Mouse (Mus musculus) frontal cortex, adult (tissue): ENCODE results near the gene Rgl3.

Source experiments
- ATAC-seq: cut with Nextera tagmentation; 2 replicates; pipeline ENCODE4 v1.9.2; 2017; ENCODE audit warnings: mild to moderate bottlenecking, moderate library complexity, mixed read lengths; ENCODE audit not compliant: low TSS enrichment

Rgl3 gene

DNA sequence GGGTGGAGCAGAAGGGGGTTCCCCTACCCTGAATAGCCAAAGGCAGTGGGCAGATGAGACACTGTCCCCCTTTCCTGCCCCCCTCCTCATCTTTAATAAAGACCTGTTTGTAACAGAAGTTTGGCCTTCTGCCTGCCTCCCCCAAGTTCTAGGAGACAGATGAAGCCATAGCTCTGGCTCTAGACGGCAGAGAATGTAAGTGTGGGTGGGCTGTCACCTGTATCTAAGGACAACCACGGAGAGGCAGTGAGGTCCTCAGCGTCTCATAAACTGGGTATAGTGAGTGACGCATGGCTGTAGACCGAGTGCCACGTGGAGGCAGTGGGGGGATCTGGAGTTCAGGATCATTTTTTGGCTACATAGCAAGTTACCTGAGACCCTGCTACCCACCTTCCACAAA is 40.5 kb downstream of the Rgl3 start:
- peak; percentile 50 for ATAC-seq

DNA sequence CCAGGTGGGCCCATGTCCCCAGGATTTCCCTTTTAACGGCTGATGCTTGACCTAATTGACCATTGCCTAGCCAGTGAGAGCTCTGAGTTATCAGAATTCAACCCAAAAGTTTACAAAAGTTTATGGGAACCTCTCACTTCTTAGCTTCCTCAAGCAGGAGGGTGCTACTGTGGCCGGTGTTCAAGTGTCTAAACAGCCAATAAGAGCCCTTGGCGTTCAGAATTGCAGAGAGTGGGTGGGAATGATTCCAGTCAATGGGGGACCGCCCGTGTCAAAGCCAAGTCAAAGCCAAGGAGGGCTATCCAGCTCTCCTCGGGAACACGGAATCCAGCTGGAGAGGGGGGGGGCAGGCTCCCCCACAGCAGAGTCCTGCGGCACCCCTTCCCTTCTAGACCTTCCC is 41.1 kb downstream of the Rgl3 start:
- peak; percentile 14; the same call in 1 of the 2 replicates for ATAC-seq

DNA sequence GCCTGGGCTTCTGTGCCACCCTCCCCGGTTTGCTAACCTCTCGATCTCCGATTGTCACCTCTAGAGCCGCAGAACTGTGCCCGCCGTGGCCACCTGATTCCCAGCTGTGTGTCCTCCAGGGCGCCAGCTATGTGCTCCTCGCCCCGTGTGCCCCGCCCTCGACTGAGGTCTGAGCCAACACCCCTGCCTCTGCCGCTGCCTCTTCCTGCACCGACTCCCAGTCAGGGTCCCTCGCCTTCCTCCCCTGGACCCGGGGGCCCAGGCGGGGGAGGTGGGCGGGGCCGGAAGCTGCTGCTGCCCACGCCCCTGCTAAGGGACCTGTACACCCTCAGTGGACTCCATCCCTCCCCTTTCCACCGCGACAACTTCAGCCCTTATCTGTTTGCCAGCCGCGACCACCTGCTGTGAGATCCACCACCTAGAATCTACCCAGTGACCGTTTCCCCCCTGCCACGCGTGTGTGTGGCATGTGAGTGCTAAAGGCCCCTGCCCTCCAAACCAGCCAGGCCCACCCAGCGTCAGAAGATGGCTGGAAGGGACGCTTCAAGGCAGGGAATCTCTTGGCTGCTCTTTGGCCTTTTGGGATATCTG is 41.6 kb downstream of the Rgl3 start:
- ATAC-seq, result no peak

- no peak for ATAC-seq
Measured at GRCm38 (mm10) chr9:21944267-21944666, 45.0 kb downstream of the Rgl3 start.

- no peak for ATAC-seq
Measured at GRCm38 (mm10) chr9:21943638-21944037, 45.6 kb downstream of the Rgl3 start.

DNA sequence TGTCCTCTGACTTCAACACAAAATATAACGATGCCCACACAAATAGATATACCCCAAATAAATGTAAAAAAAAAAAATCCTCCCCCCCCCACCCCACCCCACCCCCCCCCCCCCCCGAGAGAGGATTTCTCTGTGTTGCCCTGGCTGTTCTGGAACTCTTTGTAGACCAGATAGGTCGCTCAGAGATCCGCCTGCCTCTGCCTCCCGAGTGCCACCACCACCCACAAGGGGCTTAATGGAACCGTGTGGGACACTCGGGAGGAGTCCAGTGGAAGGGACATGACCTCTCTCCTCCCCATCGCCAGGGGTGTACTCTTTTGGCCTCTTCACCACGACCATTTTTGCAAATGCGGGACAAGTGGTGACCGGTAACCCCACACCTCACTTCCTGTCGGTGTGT is 46.2 kb downstream of the Rgl3 start:
- no peak for ATAC-seq

DNA sequence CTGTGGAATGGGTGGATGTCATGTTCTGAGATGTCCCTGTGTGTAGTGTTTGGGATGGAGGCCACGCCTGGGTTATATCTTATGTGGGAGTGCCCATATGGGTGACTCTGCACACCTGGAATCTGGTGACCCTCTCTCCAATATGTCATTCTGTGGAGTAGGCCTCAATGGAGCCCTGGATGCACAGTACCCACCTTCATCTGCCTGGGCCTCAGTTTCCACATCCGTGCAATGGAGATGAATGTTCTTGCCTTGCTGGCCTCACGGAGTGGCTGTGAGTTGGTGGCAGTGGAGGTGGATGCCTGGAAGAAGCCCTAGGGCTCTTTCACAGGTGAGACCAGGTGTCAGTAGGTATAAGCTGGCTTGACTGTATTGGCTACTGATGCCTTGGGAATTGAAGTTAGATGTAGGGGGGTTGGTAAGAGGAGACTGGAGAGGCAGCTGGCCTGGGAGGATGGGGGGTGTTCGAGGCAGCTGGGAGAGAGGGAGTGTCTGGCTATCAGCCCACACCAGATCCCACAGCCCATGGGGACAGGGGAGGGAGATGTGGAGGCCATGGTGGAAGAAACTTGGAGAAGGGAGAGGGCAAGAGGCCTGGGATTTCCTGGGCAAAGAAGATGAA is 50.9 kb downstream of the Rgl3 start:
- 0 out of 2 replicates have a peak, but pooled peaks have one; percentile 8 for ATAC-seq

- ATAC-seq, result 0 out of 2 replicates have a peak, but pooled peaks have one; percentile 17
Measured at GRCm38 (mm10) chr9:21937711-21938175, 51.5 kb downstream of the Rgl3 start.

GRCm38 (mm10) chr9:21936692-21937570 is 52.3 kb downstream of the Rgl3 start, which contains the start of gene Plppr2:
Gene Plppr2, plus strand, starts transcription at chr9:21937033.
- peak; percentile 82 for ATAC-seq

DNA sequence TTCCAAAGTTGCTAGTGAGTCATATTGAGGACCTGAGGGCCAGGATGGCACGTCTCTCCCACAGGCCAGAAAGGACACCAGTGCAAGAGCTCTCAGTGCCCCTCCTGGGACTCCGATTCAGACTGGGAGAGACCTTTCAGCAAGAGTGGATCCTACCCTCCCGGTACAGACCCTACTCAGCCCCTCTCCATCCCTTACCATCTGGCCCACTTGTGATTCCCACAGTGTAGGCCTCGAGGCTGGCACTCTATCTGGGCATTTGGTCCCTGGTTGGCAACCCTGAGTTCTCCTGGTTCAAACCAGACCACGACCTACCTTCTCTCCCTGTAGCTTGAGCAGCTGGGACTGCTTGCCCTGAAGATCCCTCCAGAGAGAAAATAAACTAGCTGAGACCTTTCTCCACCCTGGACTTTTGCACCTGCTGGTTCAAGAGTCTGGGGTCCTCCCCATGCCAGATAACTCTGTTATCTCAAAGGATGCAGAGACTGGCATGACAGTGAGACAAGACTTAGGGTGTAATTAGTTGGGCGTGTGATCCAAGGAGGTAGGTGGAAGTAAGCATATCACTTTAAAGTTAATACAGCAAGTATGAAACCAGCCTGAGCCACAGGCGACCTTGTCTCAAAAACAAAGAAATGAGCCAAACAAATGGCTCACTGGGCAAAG is 53.6 kb downstream of the Rgl3 start:
- ATAC-seq, result no peak

DNA sequence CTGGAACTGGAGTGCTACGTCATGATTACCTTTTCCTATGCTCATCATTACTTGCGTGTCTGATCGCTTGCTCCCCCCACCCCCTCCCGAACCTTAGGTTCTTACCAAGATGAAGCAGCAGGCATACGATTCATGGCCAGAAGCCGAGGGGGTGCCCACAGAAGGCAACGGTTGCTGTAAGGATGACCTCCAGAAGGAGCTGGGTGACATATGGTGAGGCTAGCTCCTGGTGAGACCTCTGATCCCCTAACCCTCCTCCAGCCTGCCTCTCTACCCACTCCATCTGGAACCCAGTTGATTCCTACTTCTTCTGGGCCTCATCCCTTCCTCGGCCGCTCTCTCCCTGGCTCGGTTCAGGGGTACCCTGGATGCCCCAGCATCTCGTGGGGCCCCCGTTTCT is 55.2 kb downstream of the Rgl3 start:
- no peak for ATAC-seq

DNA sequence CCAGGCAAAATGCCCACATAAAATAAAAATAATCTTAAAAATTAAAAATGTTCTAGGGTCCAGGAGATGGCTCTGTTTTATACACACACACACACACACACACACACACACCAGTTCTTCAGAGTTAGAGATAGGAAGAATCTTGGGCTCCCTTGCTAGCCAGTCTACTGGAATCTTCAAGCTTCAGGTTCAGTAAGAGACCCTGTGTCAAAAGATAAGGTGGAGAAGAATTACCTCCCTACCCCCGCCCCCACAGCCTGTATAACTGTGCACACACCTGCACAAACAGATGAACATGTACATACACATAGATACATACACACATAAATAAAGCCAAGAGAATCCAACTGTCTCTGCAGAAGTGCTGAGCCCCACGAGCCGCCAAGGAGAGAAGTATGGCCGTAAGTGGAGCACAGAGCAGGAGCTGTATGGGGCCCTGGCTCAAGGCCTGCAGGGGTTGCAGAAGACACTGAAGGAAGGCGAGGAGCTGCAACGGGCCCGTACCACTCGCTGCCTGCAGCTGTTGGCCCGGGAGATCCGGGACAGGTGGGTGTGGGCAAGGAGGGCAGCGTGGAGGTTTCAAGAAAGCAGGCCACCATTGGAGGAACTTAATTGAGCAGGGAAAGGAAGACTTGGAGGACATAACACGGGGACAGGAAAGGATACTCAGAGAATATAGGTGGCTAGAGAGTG is 56.7 kb downstream of the Rgl3 start:
- ATAC-seq, result no peak

GRCm38 (mm10) chr9:21932006-21932405 is 57.2 kb downstream of the Rgl3 start:
- ATAC-seq, result no peak

DNA sequence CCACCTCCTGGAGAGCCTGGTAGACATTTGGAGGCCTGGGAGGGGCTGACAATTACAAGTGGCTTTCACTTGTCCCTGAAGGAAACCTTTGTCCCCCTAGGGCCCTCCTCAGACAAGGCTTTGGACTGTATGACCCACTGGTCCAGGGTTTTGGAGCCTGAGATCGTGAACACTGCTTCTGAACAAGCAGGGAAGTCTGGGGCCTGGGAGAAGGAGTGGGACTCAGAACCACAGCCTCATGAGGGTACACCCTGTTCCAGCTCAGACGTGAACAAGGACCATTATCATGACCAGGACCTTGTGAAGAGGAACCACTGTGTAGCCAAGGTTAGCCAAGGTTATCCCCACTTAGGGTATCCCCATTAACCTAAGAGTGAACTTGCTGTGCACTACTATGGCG is 60.0 kb downstream of the Rgl3 start:
- ATAC-seq, result no peak

DNA sequence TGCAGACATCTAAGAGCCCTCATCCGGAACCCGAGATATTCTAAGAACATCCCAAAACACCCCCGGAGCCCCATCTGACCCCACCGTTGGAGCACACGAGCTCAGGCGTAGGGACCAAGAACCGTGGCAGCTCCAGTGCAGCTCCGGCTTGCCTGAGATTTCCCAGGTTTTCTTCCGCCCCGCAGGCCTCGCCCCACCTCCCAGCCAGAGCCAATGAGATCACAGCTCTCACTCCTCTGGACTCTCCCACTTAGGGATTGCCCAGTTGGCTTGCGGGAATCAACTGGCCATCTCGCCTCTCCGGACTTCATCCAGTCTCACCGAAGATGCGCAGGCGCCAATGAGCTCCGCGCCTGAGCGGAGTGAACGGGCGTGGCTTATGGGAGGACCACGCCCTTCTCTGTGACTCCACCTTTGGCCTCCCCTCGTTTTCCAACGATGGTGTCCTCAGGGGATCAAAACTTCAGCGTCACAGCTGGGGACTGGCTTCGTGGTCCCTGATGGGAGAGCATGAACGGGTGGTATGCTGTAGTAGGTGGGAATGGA is 62.0 kb downstream of the Rgl3 start, which contains the start of the genes Ccdc159 and Tmem205:
Gene Ccdc159 (plus strand): TSS at position 264 of the 546 bp plus-strand sequence.
Gene Tmem205 (minus strand): TSS at position 349 of the 546 bp plus-strand sequence.
- peak; percentile 94 for ATAC-seq

- no peak for ATAC-seq
Measured at GRCm38 (mm10) chr9:21926784-21927183, 62.5 kb downstream of the Rgl3 start.

- no peak for ATAC-seq
Measured at GRCm38 (mm10) chr9:21926155-21926554, 63.1 kb downstream of the Rgl3 start.

- no peak for ATAC-seq
Measured at GRCm38 (mm10) chr9:21925506-21925905, 63.7 kb downstream of the Rgl3 start.

GRCm38 (mm10) chr9:21925034-21925433 is 64.2 kb downstream of the Rgl3 start:
- no peak for ATAC-seq

GRCm38 (mm10) chr9:21924099-21924493 is 65.2 kb downstream of the Rgl3 start:
- ATAC-seq, result no peak
